Mouse (Mus musculus): ENCODE measurements at regions not wholly inside any gene's neighbourhood (a gene's known extent, or its start where the extent isn't known, plus 50 kb on each side); places are given as distances from the start of the nearest gene placed in this dataset.

DNA sequence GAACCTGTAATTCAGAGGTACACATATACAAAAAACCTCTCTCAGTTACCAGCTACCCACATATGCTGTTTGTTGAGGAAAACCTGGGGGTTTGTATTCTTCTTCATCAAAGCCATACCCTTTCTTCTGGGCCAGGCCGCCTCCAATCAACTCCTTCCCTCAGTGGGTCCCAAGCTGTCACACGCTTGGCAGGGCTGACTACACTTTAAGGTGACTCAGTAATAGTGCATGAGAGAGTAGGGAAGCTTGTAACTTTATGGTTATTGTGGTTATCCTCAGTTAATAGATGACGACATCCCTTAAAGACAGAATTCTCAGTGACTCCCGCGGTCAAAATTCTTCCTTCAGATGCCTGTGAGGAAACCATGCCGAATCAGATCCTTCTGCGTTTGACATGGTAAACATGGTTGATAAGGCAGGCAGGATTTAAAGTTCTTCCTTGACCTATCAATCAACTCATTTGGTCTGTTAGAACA lies 164.1 kb downstream of the Efcab1 start:
- Histone ChIP-seq H3K27me3 (ENCODE audit: control insufficient read depth, insufficient read depth, low read length) (no peaks in the 10 kb centered on the region), H3K27ac (no peak overlapping the region), H3K4me1 (replicated peaks; ENCODE audit: control insufficient read depth in 2 of 2, insufficient read depth in 2 of 2, low read length in 1 of 2) (no peaks in the 10 kb centered on the region), H3K4me2 (ENCODE audit: low read depth) (no peak overlapping the region), H3K36me3 (replicated peaks; ENCODE audit: control insufficient read depth, insufficient read depth, low read depth) (no peaks in the 10 kb centered on the region), H3K9me3 (ENCODE audit: control insufficient read depth, low read length) (no peaks in the 10 kb centered on the region), H3K9ac (replicated peaks) (no peak overlapping the region), H3K4me3 (ENCODE audit: insufficient read depth in 1 of 2, low read depth in 2 of 2, low read length in 2 of 2) (no peak overlapping the region)
- TF ChIP-seq EP300 (IDR thresholded peaks at IDR 0.05; ENCODE audit: low read depth) (no peak), CTCF (IDR thresholded peaks at IDR 0.05; ENCODE audit: low read depth) (no peak)
- DNase-seq (ENCODE audit: low read depth in 3 of 3, low spot score in 3 of 3) (no peak), ATAC-seq (ENCODE audit: insufficient read depth) (no peak)
- 67% methylated on average over 7 of the region's 7 CpGs for WGBS (ENCODE audit: insufficient replicate concordance)

DNA sequence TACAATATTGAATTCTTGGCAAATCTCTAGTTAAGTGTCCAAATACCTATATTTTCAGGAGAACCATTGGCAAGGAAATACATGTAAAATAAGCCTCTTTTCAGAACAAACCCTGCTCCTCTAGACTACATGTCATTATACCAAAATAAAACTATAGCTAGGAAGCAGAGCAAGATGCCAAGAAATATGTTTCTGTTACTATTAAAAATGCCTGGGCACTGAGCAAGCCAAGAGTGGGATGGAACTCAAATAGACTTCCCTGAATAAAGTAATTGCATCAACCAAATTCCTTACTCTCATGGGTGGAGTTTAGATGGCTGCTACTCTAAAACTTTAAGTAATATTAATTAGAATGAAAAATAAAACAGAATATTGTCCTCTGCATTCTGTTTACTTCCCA lies 168.0 kb downstream of the Efcab1 start:
- DNase-seq (ENCODE audit: low read depth in 3 of 3, low spot score in 3 of 3) (no peak), ATAC-seq (ENCODE audit: insufficient read depth) (no peak)
- Histone ChIP-seq H3K4me2 (ENCODE audit: low read depth) (no peak overlapping the region), H3K9me3 (ENCODE audit: control insufficient read depth, low read length) (no peaks in the 10 kb centered on the region), H3K36me3 (replicated peaks; ENCODE audit: control insufficient read depth, insufficient read depth, low read depth) (no peaks in the 10 kb centered on the region), H3K4me3 (ENCODE audit: insufficient read depth in 1 of 2, low read depth in 2 of 2, low read length in 2 of 2) (no peak overlapping the region), H3K27ac (no peak overlapping the region), H3K27me3 (ENCODE audit: control insufficient read depth, insufficient read depth, low read length) (no peaks in the 10 kb centered on the region), H3K9ac (replicated peaks) (no peak overlapping the region), H3K4me1 (replicated peaks; ENCODE audit: control insufficient read depth in 2 of 2, insufficient read depth in 2 of 2, low read length in 1 of 2) (no peaks in the 10 kb centered on the region)
- TF ChIP-seq EP300 (IDR thresholded peaks at IDR 0.05; ENCODE audit: low read depth): no peak
- TF ChIP-seq CTCF (IDR thresholded peaks at IDR 0.05; ENCODE audit: low read depth): no peak

DNA sequence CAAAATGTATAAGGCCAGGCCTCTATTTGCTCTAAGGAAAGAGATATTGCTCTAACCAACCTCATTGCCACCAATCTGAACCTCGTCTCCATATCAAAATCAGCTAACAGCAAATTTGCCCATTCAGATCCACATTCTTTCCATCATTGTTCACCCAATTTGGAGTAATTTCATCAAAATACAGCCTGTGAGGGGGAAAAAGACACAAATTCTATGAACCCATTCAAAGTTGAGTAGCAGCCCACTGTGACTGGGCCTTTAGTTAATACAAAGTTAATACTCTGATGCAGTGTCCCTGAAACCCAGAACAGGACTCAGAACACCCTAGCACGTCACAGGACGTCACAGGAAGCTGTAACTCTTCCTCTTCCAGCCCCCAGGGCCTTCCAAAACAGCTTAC lies 177.3 kb downstream of the Efcab1 start:
- Histone ChIP-seq H3K4me2 (ENCODE audit: low read depth) (no peak overlapping the region), H3K4me3 (ENCODE audit: insufficient read depth in 1 of 2, low read depth in 2 of 2, low read length in 2 of 2) (no peak overlapping the region), H3K27ac (no peak overlapping the region), H3K36me3 (replicated peaks; ENCODE audit: control insufficient read depth, insufficient read depth, low read depth) (no peaks in the 10 kb centered on the region), H3K4me1 (replicated peaks; ENCODE audit: control insufficient read depth in 2 of 2, insufficient read depth in 2 of 2, low read length in 1 of 2) (no peaks in the 10 kb centered on the region), H3K9ac (replicated peaks) (no peak overlapping the region), H3K9me3 (ENCODE audit: control insufficient read depth, low read length) (no peaks in the 10 kb centered on the region), H3K27me3 (ENCODE audit: control insufficient read depth, insufficient read depth, low read length) (peaks cover 14% of the 10 kb centered on the region)
- ATAC-seq (ENCODE audit: insufficient read depth) (no peak), DNase-seq (ENCODE audit: low read depth in 3 of 3, low spot score in 3 of 3) (no peak)
- 36% methylated on average over 3 of the region's 3 CpGs for WGBS (ENCODE audit: insufficient replicate concordance)
- TF ChIP-seq CTCF (IDR thresholded peaks at IDR 0.05; ENCODE audit: low read depth) (no peak), EP300 (IDR thresholded peaks at IDR 0.05; ENCODE audit: low read depth) (no peak)

DNA sequence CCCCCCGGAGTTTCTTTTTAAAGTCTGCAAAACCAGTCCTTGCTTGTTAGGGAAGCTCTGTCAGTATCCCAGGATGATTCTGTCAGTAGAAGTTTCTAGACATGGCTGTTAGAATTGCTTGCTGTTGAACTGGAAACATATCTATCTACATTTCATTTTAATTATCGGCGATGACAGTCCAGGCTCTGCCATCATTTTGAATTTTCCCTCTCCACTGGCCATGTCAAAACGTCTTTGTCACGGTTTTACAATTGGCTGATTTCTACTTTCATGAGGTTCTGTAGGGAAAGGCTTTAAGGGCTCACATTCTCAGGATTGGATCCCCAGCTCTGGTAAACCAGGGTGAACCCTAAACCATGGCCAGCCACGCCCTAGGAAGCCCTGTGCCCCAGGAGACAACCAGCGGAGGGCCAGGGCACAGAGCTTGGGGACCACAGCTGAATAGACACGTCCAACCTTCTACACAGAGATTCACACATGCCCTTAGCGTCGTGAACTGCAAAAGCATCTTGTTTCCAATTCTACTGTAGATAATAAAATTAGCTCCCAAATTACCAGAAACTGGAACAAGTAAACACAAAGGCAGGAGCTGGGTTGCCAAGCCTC lies 177.8 kb downstream of the Efcab1 start:
- Histone ChIP-seq H3K36me3 (replicated peaks; ENCODE audit: control insufficient read depth, insufficient read depth, low read depth) (no peaks in the 10 kb centered on the region), H3K27me3 (ENCODE audit: control insufficient read depth, insufficient read depth, low read length) (peaks cover 14% of the 10 kb centered on the region), H3K9ac (replicated peaks) (no peak overlapping the region), H3K9me3 (ENCODE audit: control insufficient read depth, low read length) (no peaks in the 10 kb centered on the region), H3K4me3 (ENCODE audit: insufficient read depth in 1 of 2, low read depth in 2 of 2, low read length in 2 of 2) (no peak overlapping the region; a peak in 1 of 4 replicates), H3K27ac (no peak overlapping the region), H3K4me2 (ENCODE audit: low read depth) (peak overlapping the region; percentile 38), H3K4me1 (replicated peaks; ENCODE audit: control insufficient read depth in 2 of 2, insufficient read depth in 2 of 2, low read length in 1 of 2) (no peaks in the 10 kb centered on the region)
- 21% methylated on average over 10 of the region's 10 CpGs for WGBS (ENCODE audit: insufficient replicate concordance)
- no peak for TF ChIP-seq CTCF (IDR thresholded peaks at IDR 0.05; ENCODE audit: low read depth)
- TF ChIP-seq EP300 (IDR thresholded peaks at IDR 0.05; ENCODE audit: low read depth): no peak
- DNase-seq (ENCODE audit: low read depth in 3 of 3, low spot score in 3 of 3): no peak
- ATAC-seq (ENCODE audit: insufficient read depth): no peak

DNA sequence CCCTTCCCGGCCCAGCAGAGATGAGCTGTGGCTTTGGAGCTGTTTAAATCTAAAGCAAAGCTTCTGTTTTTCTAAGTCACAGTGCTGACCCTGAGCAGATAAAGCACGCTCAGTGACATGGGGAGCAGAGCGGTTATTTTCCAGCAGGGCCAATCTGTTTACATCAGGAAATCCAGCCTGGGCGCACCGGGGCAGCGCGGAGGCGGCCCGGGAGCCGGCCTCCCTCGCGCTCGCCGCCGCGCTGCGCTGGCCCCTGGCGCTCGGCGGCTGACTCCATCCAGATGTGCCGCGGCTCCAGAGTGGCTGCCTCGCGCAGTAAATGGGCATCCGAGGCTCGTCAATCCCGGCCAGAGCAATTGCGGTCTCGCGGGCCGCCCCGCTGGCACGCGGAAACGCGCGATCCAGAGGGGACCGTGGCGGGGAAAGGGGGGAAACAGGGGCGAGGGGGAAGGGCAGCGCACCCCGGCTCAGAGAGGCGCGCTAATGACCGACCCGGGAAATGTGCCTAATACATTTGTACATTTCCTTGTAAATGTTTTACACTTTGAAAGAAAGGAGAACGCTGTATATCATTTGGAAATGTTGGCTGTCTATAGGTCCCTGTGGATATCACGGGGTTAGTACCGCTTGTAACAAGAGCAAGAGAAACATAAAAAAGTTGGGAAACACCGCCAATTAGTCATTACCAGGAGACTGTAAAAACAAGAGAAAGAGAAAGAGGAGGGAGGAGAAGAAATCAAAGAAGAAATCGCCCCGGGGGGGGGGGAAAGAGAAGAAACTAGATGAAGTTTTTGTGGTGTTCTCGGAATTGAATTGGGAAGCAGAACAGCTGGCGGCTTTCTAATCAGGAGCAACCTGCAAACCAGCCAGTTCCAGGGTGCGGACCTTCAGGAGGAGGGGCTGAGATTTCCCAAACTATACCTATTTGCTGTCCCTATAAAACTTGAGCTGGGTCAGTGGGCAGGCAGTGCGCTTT lies 178.6 kb downstream of the Efcab1 start:
- H3K4me1 ChIP-seq (replicated peaks; ENCODE audit: control insufficient read depth in 2 of 2, insufficient read depth in 2 of 2, low read length in 1 of 2): no peaks in the 10 kb centered on the region
- peaks cover 14% of the 10 kb centered on the region for H3K27me3 ChIP-seq (ENCODE audit: control insufficient read depth, insufficient read depth, low read length)
- H3K4me2 ChIP-seq (ENCODE audit: low read depth): peak overlapping the region; percentile 38
- 1% methylated on average over 56 of the region's 56 CpGs for WGBS (ENCODE audit: insufficient replicate concordance)
- ATAC-seq (ENCODE audit: insufficient read depth) (no peak), DNase-seq (ENCODE audit: low read depth in 3 of 3, low spot score in 3 of 3) (no peak)
- H3K36me3 ChIP-seq (replicated peaks; ENCODE audit: control insufficient read depth, insufficient read depth, low read depth): no peaks in the 10 kb centered on the region
- no peak overlapping the region for H3K27ac ChIP-seq
- TF ChIP-seq EP300 (IDR thresholded peaks at IDR 0.05; ENCODE audit: low read depth): no peak
- TF ChIP-seq CTCF (IDR thresholded peaks at IDR 0.05; ENCODE audit: low read depth): no peak
- no peak overlapping the region for H3K9ac ChIP-seq (replicated peaks)
- H3K9me3 ChIP-seq (ENCODE audit: control insufficient read depth, low read length): no peaks in the 10 kb centered on the region
- peak overlapping the region in 1 of 2 experiments; percentile 33; a peak in 3 of 4 replicates for H3K4me3 ChIP-seq (ENCODE audit: insufficient read depth in 1 of 2, low read depth in 2 of 2, low read length in 2 of 2)
